Mouse (Mus musculus) heart, embryonic 16.5 days (tissue): ENCODE results near the gene St6galnac3. TPM values are rescaled to one million over a fixed set of nuclear protein-coding genes. Genes with fewer than 3 reads are reported as not detected.

Experiments
- ATAC-seq: fragments of 200-750 bp; cut with Nextera tagmentation; replicated peaks from 2 replicates; pipeline ENCODE4 v1.8.0; 2017; ENCODE audit warnings: moderate number of reproducible peaks; ENCODE audit not compliant: insufficient read depth, low FRiP score; ENCODE audit errors: extremely low read depth
- H3K27ac ChIP-seq: fragments of 300-500 bp; sonication (generic); 2 replicates; pipeline ENCODE4 v1.5.1; 2014; ENCODE audit warnings: mild to moderate bottlenecking, low read length, control low read depth, moderate library complexity
- H3K27me3 ChIP-seq: fragments of 300-500 bp; sonication (generic); 2 replicates; pipeline ENCODE4 v1.6.1; 2014; ENCODE audit warnings: low read length, mixed read lengths; ENCODE audit not compliant: control insufficient read depth, insufficient read depth
- H3K36me3 ChIP-seq: fragments of 300-500 bp; sonication (generic); 2 replicates; pipeline ENCODE4 v1.6.1; 2014; ENCODE audit not compliant: control insufficient read depth, insufficient read depth
- H3K4me1 ChIP-seq: fragments of 300-500 bp; sonication (generic); 2 replicates; pipeline ENCODE4 v1.6.1; 2014; ENCODE audit warnings: low read length, mixed read lengths; ENCODE audit not compliant: control insufficient read depth, insufficient read depth
- H3K4me2 ChIP-seq: fragments of 300-500 bp; sonication (generic); 2 replicates; pipeline ENCODE4 v1.6.1; 2014; ENCODE audit warnings: low read depth, mild to moderate bottlenecking, control low read depth, low read length
- H3K4me3 ChIP-seq: fragments of 300-500 bp; sonication (generic); 2 replicates; pipeline ENCODE4 v1.5.1; 2014; ENCODE audit warnings: mild to moderate bottlenecking, control low read depth, low read length
- H3K9ac ChIP-seq: fragments of 300-500 bp; sonication (generic); 2 replicates; pipeline ENCODE4 v1.6.1; 2014; ENCODE audit warnings: low read length, control low read depth
- H3K9me3 ChIP-seq: fragments of 300-500 bp; sonication (generic); replicated peaks from 2 replicates; pipeline ENCODE4 v1.6.1; 2016; ENCODE audit warnings: low read length; ENCODE audit not compliant: control insufficient read depth
- WGBS: fragments of 180-500 bp; shearing (Covaris S2); extraction: QIAGEN DNeasy Blood & Tissue Kit; methylation state at CpG from one replicate; pipeline ENCODE4 v1.1.7; 2014; 5-methylcytosine and 5-hydroxymethylcytosine counted together
- polyA plus RNA-seq: library from polyadenylated mRNA; unstranded; fragments of >200 nt; fragmentation: Nextera tagmentation; extraction: Ambion mirVana; gene quantifications from 2 replicates; pipeline ENCODE4 v1.2.1, GENCODE M21; 2015

The St6galnac3 gene
- polyA plus RNA-seq, 1 experiment from 2014 or later, result 20.8 TPM

- 35% methylated on average over 7 of the region's 7 CpGs for WGBS
These were observed 240.3 kb downstream of the St6galnac3 start for GRCm38 (mm10) chr3:153484701-153485100.

GRCm38 (mm10) chr3:153483691-153484090 is 241.3 kb downstream of the St6galnac3 start:
- H3K4me2 ChIP-seq, result no peak overlapping the region
- H3K9me3 ChIP-seq, result no peaks in the 10 kb centered on the region
- H3K4me1 ChIP-seq, result peaks cover 3% of the 10 kb centered on the region
- ATAC-seq, result no peak
- no peak overlapping the region for H3K9ac ChIP-seq
- no peaks in the 10 kb centered on the region for H3K27me3 ChIP-seq
- H3K27ac ChIP-seq, result no peak overlapping the region
- no peak overlapping the region for H3K4me3 ChIP-seq
- 77% methylated on average over 4 of the region's 4 CpGs for WGBS
- no peaks in the 10 kb centered on the region for H3K36me3 ChIP-seq

More at GRCm38 (mm10) chr3:153484701-153485100, 240.3 kb downstream of the St6galnac3 start:
- Histone ChIP-seq H3K4me1 (peaks cover 3% of the 10 kb centered on the region), H3K36me3 (no peaks in the 10 kb centered on the region), H3K9ac (no peak overlapping the region), H3K27me3 (no peaks in the 10 kb centered on the region), H3K27ac (no peak overlapping the region), H3K4me3 (no peak overlapping the region), H3K4me2 (no peak overlapping the region), H3K9me3 (no peaks in the 10 kb centered on the region)
- ATAC-seq, result no peak

- Histone ChIP-seq H3K36me3 (no peaks in the 10 kb centered on the region), H3K4me3 (no peak overlapping the region), H3K27ac (no peak overlapping the region), H3K4me1 (peaks cover 3% of the 10 kb centered on the region), H3K27me3 (no peaks in the 10 kb centered on the region), H3K9me3 (no peaks in the 10 kb centered on the region), H3K9ac (no peak overlapping the region), H3K4me2 (no peak overlapping the region)
- 79% methylated on average over 11 of the region's 11 CpGs for WGBS
- ATAC-seq, result no peak
These were observed 242.9 kb downstream of the St6galnac3 start for GRCm38 (mm10) chr3:153482098-153482497.

GRCm38 (mm10) chr3:153481012-153481411 is 244.0 kb downstream of the St6galnac3 start:
- no peaks in the 10 kb centered on the region for H3K9me3 ChIP-seq
- 78% methylated on average over 6 of the region's 6 CpGs for WGBS
- ATAC-seq, result no peak

GRCm38 (mm10) chr3:153480636-153481006 is 244.4 kb downstream of the St6galnac3 start:
- no peaks in the 10 kb centered on the region for H3K27me3 ChIP-seq
- no peak overlapping the region for H3K4me2 ChIP-seq
- H3K36me3 ChIP-seq, result no peaks in the 10 kb centered on the region
- ATAC-seq, result no peak
- H3K9ac ChIP-seq, result no peak overlapping the region
- H3K4me3 ChIP-seq, result no peak overlapping the region
- 64% methylated on average over 5 of the region's 5 CpGs for WGBS
- H3K27ac ChIP-seq, result no peak overlapping the region
- H3K4me1 ChIP-seq, result peaks cover 3% of the 10 kb centered on the region
- no peaks in the 10 kb centered on the region for H3K9me3 ChIP-seq

More at GRCm38 (mm10) chr3:153481012-153481411, 244.0 kb downstream of the St6galnac3 start:
- no peak overlapping the region for H3K4me3 ChIP-seq
- no peak overlapping the region for H3K9ac ChIP-seq
- H3K27me3 ChIP-seq, result no peaks in the 10 kb centered on the region
- H3K36me3 ChIP-seq, result no peaks in the 10 kb centered on the region
- H3K27ac ChIP-seq, result no peak overlapping the region
- no peak overlapping the region for H3K4me2 ChIP-seq
- H3K4me1 ChIP-seq, result peaks cover 3% of the 10 kb centered on the region

- ATAC-seq, result no peak
- H3K4me3 ChIP-seq, result no peak overlapping the region
- H3K27me3 ChIP-seq, result no peaks in the 10 kb centered on the region
- H3K4me2 ChIP-seq, result no peak overlapping the region
- H3K27ac ChIP-seq, result no peak overlapping the region
- 73% methylated on average over 3 of the region's 3 CpGs for WGBS
- H3K4me1 ChIP-seq, result peaks cover 3% of the 10 kb centered on the region
- H3K9ac ChIP-seq, result no peak overlapping the region
- H3K36me3 ChIP-seq, result no peaks in the 10 kb centered on the region
- no peaks in the 10 kb centered on the region for H3K9me3 ChIP-seq
These were observed 244.9 kb downstream of the St6galnac3 start for GRCm38 (mm10) chr3:153480005-153480635.

- no peak for ATAC-seq
- H3K36me3 ChIP-seq, result no peaks in the 10 kb centered on the region
- H3K27ac ChIP-seq, result no peak overlapping the region
- 83% methylated on average over 9 of the region's 9 CpGs for WGBS
- no peaks in the 10 kb centered on the region for H3K4me1 ChIP-seq
- H3K9me3 ChIP-seq, result no peaks in the 10 kb centered on the region
- no peak overlapping the region for H3K4me3 ChIP-seq
- no peaks in the 10 kb centered on the region for H3K27me3 ChIP-seq
- no peak overlapping the region for H3K9ac ChIP-seq
- H3K4me2 ChIP-seq, result no peak overlapping the region
These were observed 249.1 kb downstream of the St6galnac3 start for GRCm38 (mm10) chr3:153475919-153476318.

- ATAC-seq, result no peak
- Histone ChIP-seq H3K4me2 (no peak overlapping the region), H3K27ac (no peak overlapping the region), H3K4me3 (no peak overlapping the region), H3K27me3 (no peaks in the 10 kb centered on the region), H3K4me1 (no peaks in the 10 kb centered on the region), H3K36me3 (no peaks in the 10 kb centered on the region), H3K9ac (no peak overlapping the region), H3K9me3 (no peaks in the 10 kb centered on the region)
- 92% methylated on average over 20 of the region's 20 CpGs for WGBS
These were observed 249.5 kb downstream of the St6galnac3 start for GRCm38 (mm10) chr3:153475461-153475860.

- WGBS, result 78% methylated on average over 11 of the region's 11 CpGs
These were observed 252.1 kb downstream of the St6galnac3 start for GRCm38 (mm10) chr3:153472583-153473471.

More at GRCm38 (mm10) chr3:153472583-153473471, 252.1 kb downstream of the St6galnac3 start:
- Histone ChIP-seq H3K9me3 (no peaks in the 10 kb centered on the region), H3K4me2 (no peak overlapping the region), H3K4me1 (no peaks in the 10 kb centered on the region), H3K9ac (no peak overlapping the region), H3K27me3 (no peaks in the 10 kb centered on the region), H3K27ac (no peak overlapping the region), H3K36me3 (no peaks in the 10 kb centered on the region), H3K4me3 (no peak overlapping the region)
- no peak for ATAC-seq
